Mouse (Mus musculus) heart, postnatal 36 days (tissue): Measurements from ENCODE around the gene Gprc5d. TPM values are rescaled to one million over a fixed set of nuclear protein-coding genes. Genes with fewer than 3 reads are reported as not detected.

ENCODE experiments used
- DNase-seq, 2 experiments: peaks; one replicate each; pipeline ENCODE4 v3.0.0; 2021 to 2022
- intact Hi-C: fragments of 180-260 bp; cut with DNase I; formaldehyde crosslinking; loops from one replicate; pipeline ENCODE4 v1.15.1; 2025
- total RNA-seq, 2 experiments: library from RNA; stranded (reverse); gene quantifications; 2 replicates each; pipeline ENCODE4 v1.2.3; 2021

Gprc5d gene
- total RNA-seq: not detected

DNA sequence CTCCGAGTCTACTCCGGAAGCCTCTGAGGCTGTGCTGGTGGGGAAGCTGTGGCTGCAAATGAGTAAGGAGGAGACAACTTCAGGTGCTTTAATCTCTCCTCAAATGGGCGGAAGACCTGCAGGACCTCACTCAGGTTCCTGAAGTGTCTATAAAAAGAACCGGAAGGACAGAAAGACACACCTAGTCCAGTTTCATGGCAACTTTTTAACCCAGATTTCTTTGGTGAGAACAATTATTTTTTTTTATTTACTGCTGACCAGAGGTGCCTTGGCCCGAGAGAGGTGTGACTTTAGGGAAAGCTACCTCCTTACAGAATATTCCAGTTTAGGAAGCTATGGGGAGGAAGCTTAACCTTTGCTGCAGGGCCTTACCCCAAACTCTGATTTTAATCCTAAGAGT lies at the start of gene Gprc5d:
Gene Gprc5d (minus strand): TSS at position 101 of the 400 bp plus-strand sequence.
- intact Hi-C loops: no loop called here
- no peak for DNase-seq

- no peak for DNase-seq
Observed at GRCm38 (mm10) chr6:135166712-135167111, 48.6 kb upstream of the Gprc5d start.

GRCm38 (mm10) chr6:135166262-135166661 lies 48.2 kb upstream of the Gprc5d start:
- intact Hi-C loops: no loop called here

More at GRCm38 (mm10) chr6:135166712-135167111, 48.6 kb upstream of the Gprc5d start:
- intact Hi-C loops: no loop called here

GRCm38 (mm10) chr6:135165706-135166105 lies 47.6 kb upstream of the Gprc5d start:
- no peak for DNase-seq
- intact Hi-C loops: no loop called here

More at GRCm38 (mm10) chr6:135166262-135166661, 48.2 kb upstream of the Gprc5d start:
- DNase-seq: no peak

DNA sequence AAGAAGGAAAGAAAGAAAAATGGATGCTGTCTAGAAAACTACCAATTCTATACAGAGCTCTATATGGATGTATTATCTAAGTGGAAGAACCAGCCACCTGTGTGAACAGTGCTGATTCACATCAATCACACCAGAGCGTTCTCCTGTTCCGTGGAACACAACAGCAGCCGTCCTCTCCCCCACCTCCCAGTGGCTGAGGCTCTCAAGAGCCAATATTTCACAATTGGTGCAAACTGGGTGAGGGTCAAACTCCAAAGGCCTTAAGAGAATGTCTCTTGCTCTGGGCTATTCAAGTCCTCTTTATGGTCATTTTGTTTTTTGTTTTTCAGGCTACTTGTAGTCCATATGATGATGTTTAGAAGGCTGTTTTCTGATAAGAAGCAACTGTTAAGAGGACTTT lies 47.1 kb upstream of the Gprc5d start:
- no peak for DNase-seq
- intact Hi-C loops: no loop called here

DNA sequence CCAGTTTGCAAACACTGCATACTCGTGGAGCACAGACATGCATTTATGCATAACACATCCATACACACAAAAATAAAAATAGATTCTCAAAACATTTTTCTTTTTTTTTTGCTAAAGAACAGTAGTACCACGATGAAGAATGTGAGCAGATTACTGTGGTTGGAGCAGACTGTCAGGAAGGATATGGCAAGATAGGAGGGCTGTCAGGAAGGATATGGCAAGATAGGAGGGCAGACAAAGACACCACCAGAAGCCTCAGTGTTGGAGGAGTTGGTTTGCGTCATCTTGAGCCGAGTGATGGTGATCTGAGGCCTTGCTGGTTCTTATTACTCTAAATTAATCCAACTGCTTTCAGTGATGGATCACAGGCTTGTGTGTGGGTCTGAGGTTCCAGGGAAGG lies 44.8 kb upstream of the Gprc5d start:
- intact Hi-C loops: no loop called here
- DNase-seq: no peak

- no peak for DNase-seq
- intact Hi-C loops: no loop called here
Observed at GRCm38 (mm10) chr6:135162311-135162710, 44.2 kb upstream of the Gprc5d start.

DNA sequence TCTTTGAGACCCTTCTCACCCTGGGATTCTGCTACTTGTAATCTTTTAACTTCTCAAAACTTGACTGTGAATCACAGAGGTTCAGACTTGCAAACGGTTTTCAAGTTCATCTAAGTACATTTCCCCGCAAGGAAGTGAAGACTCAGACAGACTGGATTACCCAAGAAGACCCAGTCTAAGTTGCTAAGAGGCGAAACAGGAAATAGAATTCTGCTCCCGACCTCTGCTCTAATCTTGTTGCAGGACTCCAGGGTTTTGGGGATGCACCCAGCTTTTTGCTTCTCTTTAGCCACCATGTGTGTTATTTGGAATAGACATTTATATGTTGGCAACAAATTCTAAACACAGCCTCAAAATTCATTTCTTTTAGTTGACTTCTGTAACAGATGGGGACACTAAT lies 43.3 kb upstream of the Gprc5d start:
- no peak for DNase-seq
- intact Hi-C loops: no loop called here

DNA sequence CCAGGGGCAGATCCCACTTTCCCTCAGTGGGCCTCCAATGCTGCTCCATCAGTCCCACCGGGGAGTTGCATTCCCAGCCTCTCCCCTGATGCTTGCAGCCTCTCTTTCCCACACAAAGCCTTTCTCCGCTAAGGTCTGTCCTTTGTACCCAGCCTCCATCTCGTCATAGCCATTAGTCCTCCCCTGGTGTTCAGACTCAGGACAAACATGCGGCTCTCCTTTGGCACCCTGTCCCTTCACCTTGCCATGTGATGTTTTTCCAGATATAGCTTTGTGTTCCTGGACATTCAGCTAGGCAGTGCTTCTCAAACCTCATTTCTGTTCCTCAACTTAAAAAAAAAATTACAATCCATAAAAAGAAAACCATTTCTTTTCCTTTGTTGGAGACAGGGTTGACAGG lies 40.4 kb upstream of the Gprc5d start:
- intact Hi-C loops: no loop called here
- no peak for DNase-seq

DNA sequence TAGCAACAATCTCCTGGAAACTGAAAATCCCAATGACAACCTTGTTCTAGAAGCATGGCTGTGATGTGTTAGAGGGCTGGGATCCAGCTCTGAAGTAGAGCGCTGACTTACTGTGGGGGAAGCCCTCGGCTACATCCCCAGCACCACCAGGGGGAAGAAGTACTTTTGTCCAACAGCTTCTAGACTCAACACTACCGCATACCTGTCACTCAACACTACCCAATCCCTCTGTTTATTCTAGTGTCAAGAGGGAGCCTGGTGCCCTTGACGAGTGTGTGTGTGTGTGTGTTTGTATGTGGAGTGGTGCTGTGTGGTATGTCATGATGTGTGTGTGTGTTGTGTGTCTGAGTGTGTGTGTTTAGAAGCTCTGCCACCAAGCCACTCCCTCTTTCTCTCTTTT lies 39.4 kb upstream of the Gprc5d start:
- DNase-seq: no peak
- intact Hi-C loops: no loop called here

DNA sequence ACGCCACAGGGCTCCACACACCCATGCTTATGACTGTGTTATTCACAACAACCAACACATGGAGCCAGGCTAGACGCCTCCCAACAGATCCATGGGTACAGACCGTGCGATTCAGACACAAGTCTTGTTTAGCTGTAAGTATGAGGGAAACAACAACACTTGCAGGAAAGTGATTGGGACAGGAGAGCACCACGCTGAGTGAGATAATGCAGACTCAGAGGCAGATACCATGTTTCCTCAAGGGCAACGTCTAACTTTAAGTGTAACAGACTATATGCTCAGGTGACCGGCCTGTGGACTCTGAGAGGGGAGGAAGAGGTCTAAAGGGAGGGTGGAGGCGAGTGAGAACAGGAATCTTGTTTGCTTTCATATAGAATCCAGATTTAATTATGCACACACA lies 38.5 kb upstream of the Gprc5d start:
- no peak for DNase-seq
- intact Hi-C loops: no loop called here

- no peak for DNase-seq
- intact Hi-C loops: no loop called here
Observed at GRCm38 (mm10) chr6:135153719-135154118, 35.6 kb upstream of the Gprc5d start.

DNA sequence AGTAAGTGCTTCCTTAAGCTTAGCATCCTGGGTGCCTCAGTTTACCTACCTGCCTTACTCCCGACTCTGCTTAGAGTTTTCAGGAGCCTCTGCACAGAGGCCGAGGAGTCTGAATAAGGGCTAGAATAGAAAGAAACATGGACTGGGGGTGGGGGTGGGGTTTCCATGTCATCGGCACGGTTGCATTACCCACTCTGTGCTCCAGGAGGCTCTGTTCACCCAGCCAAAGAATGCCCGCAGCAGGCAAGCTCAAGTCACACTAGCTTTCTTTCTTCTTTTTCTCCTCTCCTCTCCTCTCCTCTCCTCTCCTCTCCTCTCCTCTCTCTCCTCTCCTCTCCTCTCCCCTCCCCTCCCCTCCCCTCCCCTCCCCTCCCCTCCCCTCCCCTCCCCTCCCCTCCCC lies 32.2 kb upstream of the Gprc5d start:
- intact Hi-C loops: no loop called here
- no peak for DNase-seq

DNA sequence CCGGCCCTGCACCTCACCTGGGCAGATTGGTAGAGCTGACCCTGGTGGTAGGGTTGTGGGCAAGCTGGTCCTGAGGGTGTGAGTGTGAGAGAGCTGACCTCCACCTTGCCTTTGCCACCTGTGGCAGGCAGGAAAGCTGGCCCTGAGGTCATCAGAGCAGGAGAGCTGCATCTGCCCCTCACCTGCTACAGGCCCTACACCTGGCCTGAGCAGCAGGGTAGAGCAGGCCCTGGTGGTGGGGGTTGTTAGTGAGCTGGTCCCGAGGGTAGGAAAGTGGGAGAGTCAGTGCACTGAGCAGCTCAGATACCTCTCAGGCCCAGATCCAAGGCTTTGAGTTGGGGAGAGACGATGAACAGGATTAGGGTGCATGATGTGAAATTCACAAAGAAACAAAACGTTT lies 31.6 kb upstream of the Gprc5d start:
- intact Hi-C loops: loop anchor here (2.0 kb wide), 2 partner anchors 87 to 227 kb away; no protein-coding TSS in a partner anchor
- DNase-seq: no peak

DNA sequence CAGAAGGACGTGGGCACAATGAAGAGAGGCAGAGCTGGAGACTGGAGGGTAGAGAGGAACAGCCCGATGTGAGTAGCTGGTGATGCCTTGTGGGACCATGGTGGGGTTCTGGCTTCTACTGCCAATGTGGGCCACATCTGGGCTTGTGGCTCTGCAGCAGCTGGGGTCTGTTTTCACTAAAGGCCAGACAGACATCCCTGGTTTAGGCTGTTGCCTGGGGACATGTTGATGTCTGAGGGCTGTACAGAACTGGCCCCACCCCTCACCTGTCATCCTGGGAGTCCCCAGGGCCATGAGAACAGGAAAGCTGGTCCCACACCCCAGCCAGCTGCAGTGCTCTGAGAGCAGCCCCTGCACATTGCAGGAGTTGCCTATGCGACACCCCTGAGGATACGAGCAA lies 31.1 kb upstream of the Gprc5d start:
- intact Hi-C loops: loop anchor here (2.0 kb wide), 2 partner anchors 88 to 228 kb away; no protein-coding TSS in a partner anchor
- DNase-seq: no peak

- peak in 1 of 2 experiments; percentile 41 for DNase-seq
- intact Hi-C loops: loop anchor here (1.0 to 2.0 kb wide), 3 partner anchors 88 to 252 kb away; no protein-coding TSS in a partner anchor
Observed at GRCm38 (mm10) chr6:135148506-135148905, 30.4 kb upstream of the Gprc5d start.

DNA sequence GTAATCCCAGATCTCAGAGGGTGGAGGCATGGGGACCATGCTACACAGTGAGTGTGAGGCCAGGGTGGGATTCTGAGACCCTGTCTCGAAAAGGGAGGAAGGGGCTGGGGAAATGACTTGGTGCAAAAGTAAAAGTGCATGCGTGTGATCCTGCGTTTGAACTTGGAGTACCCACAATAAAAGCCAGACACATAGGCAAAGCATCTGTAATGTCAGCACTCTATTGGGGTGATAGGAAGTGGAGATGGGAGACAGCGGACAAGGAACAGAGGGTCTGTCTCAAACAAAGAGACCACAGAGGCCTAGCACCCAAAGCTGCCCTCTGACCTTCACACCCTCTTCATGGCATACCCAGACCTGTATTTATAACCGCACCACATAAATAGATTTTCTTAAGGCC lies 27.9 kb upstream of the Gprc5d start:
- DNase-seq: no peak
- intact Hi-C loops: loop anchor here (2.0 kb wide), 1 partner anchor 119 kb away; no protein-coding TSS in a partner anchor

GRCm38 (mm10) chr6:135144516-135144915 lies 26.4 kb upstream of the Gprc5d start:
- no peak for DNase-seq
- intact Hi-C loops: loop anchor here (1.0 to 2.0 kb wide), 2 partner anchors 57 to 118 kb away; no protein-coding TSS in a partner anchor

- intact Hi-C loops: no loop called here
- no peak for DNase-seq
Observed at GRCm38 (mm10) chr6:135143151-135143550, 25.1 kb upstream of the Gprc5d start.

- DNase-seq: no peak
- intact Hi-C loops: no loop called here
Observed at GRCm38 (mm10) chr6:135141451-135142147, 23.5 kb upstream of the Gprc5d start.

DNA sequence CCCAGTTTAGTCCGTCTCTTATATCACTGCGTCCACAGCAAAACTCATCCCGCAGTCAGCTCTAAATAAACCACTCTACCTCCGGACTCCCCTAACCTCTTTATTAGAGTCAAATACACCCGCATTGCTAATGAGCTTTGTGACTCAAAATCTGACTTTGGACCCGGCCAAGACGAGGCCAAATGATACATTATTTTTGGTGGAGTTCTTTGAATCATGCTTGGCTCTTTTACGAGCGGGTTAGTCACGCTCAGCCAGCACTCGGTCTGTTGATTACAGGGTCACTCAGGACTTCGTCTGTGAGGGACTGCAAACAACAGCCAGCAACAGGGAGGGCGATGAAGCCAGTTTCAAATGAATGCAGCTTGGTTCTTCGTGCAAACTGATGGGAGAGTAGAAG lies 20.7 kb upstream of the Gprc5d start:
- no peak for DNase-seq
- intact Hi-C loops: no loop called here

DNA sequence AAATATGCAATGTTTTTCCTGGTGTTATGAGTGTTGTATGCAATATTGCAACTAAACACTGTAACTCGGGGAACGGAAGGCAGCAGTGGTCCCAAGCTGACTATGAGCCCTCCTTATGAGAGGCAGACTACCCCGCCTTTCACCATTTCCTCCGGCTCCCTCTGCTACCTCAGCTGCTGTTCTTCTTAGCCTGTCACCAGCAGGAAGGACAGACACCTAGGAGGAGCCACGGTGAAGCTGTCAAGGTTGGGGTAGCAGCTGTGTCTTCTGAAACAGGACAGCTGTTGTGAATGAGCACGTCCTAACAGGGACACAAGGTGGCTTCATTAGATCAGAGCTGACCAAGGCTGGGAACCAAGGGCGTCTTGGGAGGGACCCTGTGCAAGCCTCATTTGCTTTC lies 20.1 kb upstream of the Gprc5d start:
- intact Hi-C loops: no loop called here

More for the DNA sequence above, 20.1 kb upstream of the Gprc5d start:
- DNase-seq: no peak
